Mouse (Mus musculus) heart, embryonic 12.5 days (tissue): ENCODE results near the gene Psmd9. TPM values are rescaled to one million over a fixed set of nuclear protein-coding genes. Genes with fewer than 3 reads are reported as not detected.
A peak's percentile ranks its signal among the peaks of the same experiment; 100 is the strongest.

Experiments
- ATAC-seq: fragments of 200-750 bp; cut with Nextera tagmentation; 2 replicates; pipeline ENCODE4 v1.8.0; 2017; ENCODE audit warnings: moderate TSS enrichment, moderate library complexity; ENCODE audit not compliant: insufficient number of reproducible peaks, low FRiP score
- H3K27ac ChIP-seq: fragments of 300-500 bp; sonication (generic); 2 replicates; pipeline ENCODE4 v1.5.1; 2016; ENCODE audit warnings: mild to moderate bottlenecking, moderate library complexity; ENCODE audit not compliant: poor library complexity, severe bottlenecking
- H3K27me3 ChIP-seq: fragments of 300-500 bp; sonication (generic); replicated peaks from 2 replicates; pipeline ENCODE4 v1.6.1; 2016; ENCODE audit warnings: mild to moderate bottlenecking, moderate library complexity
- H3K36me3 ChIP-seq: fragments of 300-500 bp; sonication (generic); 2 replicates; pipeline ENCODE4 v1.6.1; 2016; ENCODE audit warnings: mild to moderate bottlenecking, moderate library complexity
- H3K4me1 ChIP-seq: fragments of 300-500 bp; sonication (generic); replicated peaks from 2 replicates; pipeline ENCODE4 v1.6.1; 2016; ENCODE audit warnings: mild to moderate bottlenecking
- H3K4me2 ChIP-seq: fragments of 300-500 bp; sonication (generic); 2 replicates; pipeline ENCODE4 v1.6.1; 2016; ENCODE audit warnings: mild to moderate bottlenecking, moderate library complexity
- H3K4me3 ChIP-seq: fragments of 300-500 bp; sonication (generic); 2 replicates; pipeline ENCODE4 v1.5.1; 2016; ENCODE audit warnings: mild to moderate bottlenecking
- H3K9ac ChIP-seq: fragments of 300-500 bp; sonication (generic); 2 replicates; pipeline ENCODE4 v1.6.1; 2016; ENCODE audit warnings: mild to moderate bottlenecking, moderate library complexity
- H3K9me3 ChIP-seq: fragments of 300-500 bp; sonication (generic); replicated peaks from 2 replicates; pipeline ENCODE4 v1.6.1; 2016; ENCODE audit warnings: mild to moderate bottlenecking, moderate library complexity
- WGBS: fragments of 180-500 bp; shearing (Covaris S2); methylation state at CpG from one replicate; pipeline ENCODE4 v1.1.7; 2016; 5-methylcytosine and 5-hydroxymethylcytosine counted together
- polyA plus RNA-seq: library from polyadenylated mRNA; unstranded; fragments of >200 nt; fragmentation: Nextera tagmentation; extraction: Ambion mirVana; gene quantifications from 2 replicates; pipeline ENCODE4 v1.2.1, GENCODE M21; 2016

The Psmd9 gene
- polyA plus RNA-seq, 1 experiment from 2014 or later, result 58.5 TPM

GRCm38 (mm10) chr5:123227762-123228523, 58.7 kb downstream of the Psmd9 start:
- peak overlapping the region; percentile 73 for H3K4me2 ChIP-seq
- peak; percentile 91 for ATAC-seq
- H3K4me3 ChIP-seq, result peak overlapping the region; percentile 79
- H3K27ac ChIP-seq, result no peak overlapping the region
- 1% methylated on average over 42 of the region's 42 CpGs for WGBS
- peaks cover 4% of the 10 kb centered on the region; the same call in 1 of the 2 replicates for H3K36me3 ChIP-seq
- H3K4me1 ChIP-seq, result peaks cover 5% of the 10 kb centered on the region
- peak overlapping the region; percentile 85 for H3K9ac ChIP-seq
- no peaks in the 10 kb centered on the region for H3K9me3 ChIP-seq
- H3K27me3 ChIP-seq, result no peaks in the 10 kb centered on the region

- H3K27ac ChIP-seq, result no peak overlapping the region
These were observed 59.3 kb downstream of the Psmd9 start for GRCm38 (mm10) chr5:123228524-123228922.

DNA sequence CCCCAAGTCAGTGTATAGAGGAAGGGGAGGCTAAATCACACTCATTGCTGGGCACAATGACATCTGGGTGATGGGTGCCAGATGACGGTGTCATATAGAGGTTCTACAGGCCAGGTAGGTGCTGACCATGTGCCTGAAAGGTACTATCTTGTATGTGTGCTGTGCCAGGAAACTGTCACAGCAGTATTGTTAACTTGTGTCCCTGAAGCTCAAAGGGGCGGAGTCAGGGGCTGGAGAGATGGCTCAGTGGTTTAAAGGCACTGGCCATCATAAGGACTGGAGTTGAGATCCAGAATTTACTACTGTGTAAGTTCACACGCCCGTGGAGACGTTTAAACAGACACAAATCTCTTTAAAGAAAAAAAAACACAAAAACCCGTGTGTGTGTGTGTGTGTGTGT, 60.1 kb downstream of the Psmd9 start:
- Histone ChIP-seq H3K9me3 (no peaks in the 10 kb centered on the region), H3K36me3 (peaks cover 4% of the 10 kb centered on the region; the same call in 1 of the 2 replicates), H3K27ac (no peak overlapping the region), H3K9ac (no peak overlapping the region), H3K4me2 (peak overlapping the region; percentile 73; the same call in 1 of the 2 replicates), H3K4me3 (no peak overlapping the region), H3K27me3 (no peaks in the 10 kb centered on the region), H3K4me1 (peaks cover 14% of the 10 kb centered on the region)
- WGBS, result 82% methylated on average over 6 of the region's 6 CpGs
- no peak for ATAC-seq

More at GRCm38 (mm10) chr5:123228524-123228922, 59.3 kb downstream of the Psmd9 start:
- ATAC-seq, result no peak
- Histone ChIP-seq H3K36me3 (peaks cover 4% of the 10 kb centered on the region; the same call in 1 of the 2 replicates), H3K4me1 (peaks cover 10% of the 10 kb centered on the region), H3K9ac (peak overlapping the region; percentile 85), H3K4me3 (peak overlapping the region; percentile 79), H3K4me2 (peak overlapping the region; percentile 73), H3K9me3 (no peaks in the 10 kb centered on the region), H3K27me3 (no peaks in the 10 kb centered on the region)
- 9% methylated on average over 15 of the region's 15 CpGs for WGBS

DNA sequence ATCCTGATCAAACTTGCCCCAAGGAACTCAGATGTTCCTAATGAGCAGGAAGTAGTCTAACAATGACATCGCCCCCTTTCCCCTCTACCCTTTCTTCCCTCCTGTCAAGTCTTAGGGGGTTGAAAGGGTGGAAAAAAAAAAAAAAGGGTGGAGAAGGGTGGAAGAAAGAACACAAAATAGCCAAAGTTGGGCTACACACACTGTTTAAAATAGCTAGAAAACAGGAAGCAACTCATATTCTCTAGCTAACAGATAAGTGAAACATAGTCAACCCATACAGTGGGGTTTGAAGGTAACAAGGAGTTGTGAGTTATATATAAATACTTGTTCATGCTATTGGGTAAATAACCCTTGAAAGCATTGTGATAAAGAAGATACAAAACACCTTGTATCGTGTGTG, 63.0 kb downstream of the Psmd9 start:
- no peaks in the 10 kb centered on the region for H3K27me3 ChIP-seq
- no peak overlapping the region for H3K4me3 ChIP-seq
- no peak overlapping the region for H3K27ac ChIP-seq
- H3K9me3 ChIP-seq, result no peaks in the 10 kb centered on the region
- H3K9ac ChIP-seq, result no peak overlapping the region
- peaks cover 17% of the 10 kb centered on the region; the same call in 1 of the 2 replicates for H3K36me3 ChIP-seq
- no peak for ATAC-seq
- H3K4me1 ChIP-seq, result peaks cover 23% of the 10 kb centered on the region
- WGBS, result 69% methylated on average over 2 of the region's 2 CpGs
- H3K4me2 ChIP-seq, result no peak overlapping the region

DNA sequence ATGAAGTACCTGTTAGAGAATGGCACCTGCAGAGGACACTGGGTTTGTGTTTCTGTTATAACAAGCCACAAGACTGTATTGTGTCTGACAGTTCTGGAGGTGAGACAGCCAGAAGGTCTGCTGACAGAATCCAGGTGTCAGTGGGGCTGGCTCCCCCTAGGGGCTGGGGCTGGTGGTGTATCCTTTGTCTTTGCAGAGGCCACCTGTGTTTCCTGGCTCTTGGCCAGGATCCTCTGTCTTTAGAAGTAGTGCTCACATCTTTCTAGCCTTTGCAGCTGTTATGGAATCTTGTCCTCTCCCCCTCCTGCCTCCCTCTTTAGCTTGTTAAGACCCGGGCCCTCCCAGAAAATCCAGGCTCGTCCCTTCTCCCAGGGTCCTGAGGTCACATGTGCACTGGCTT, 66.5 kb downstream of the Psmd9 start:
- WGBS, result 49% methylated on average over 2 of the region's 2 CpGs
- peaks cover 43% of the 10 kb centered on the region for H3K36me3 ChIP-seq
- no peak for ATAC-seq

DNA sequence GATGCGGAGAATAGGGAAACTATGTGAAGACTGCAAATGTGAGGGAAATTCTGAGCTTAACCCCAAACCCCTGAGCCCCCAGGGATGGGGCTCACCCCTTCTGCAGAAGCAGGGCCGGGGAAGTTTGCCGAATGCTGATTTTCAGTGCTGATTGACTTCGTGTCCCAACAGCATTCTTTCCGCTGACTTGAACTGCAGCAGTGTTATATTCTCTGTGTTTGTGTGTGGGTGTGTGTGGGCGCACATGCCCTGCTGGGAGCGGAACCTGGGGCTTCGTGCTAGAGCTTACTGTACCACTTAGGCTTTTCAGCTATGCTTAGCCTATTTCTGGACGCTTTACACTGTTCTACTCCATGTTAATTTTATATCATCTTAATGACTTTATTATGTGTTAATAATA, 67.2 kb downstream of the Psmd9 start:
- Histone ChIP-seq H3K9me3 (no peaks in the 10 kb centered on the region), H3K9ac (no peak overlapping the region), H3K27ac (no peak overlapping the region), H3K4me2 (no peak overlapping the region), H3K36me3 (peaks cover 41% of the 10 kb centered on the region), H3K4me3 (no peak overlapping the region), H3K27me3 (no peaks in the 10 kb centered on the region), H3K4me1 (peaks cover 17% of the 10 kb centered on the region)
- ATAC-seq, result no peak
- 90% methylated on average over 9 of the region's 9 CpGs for WGBS

More for the DNA sequence above, 66.5 kb downstream of the Psmd9 start:
- Histone ChIP-seq H3K4me1 (peaks cover 17% of the 10 kb centered on the region), H3K27ac (no peak overlapping the region), H3K9me3 (no peaks in the 10 kb centered on the region), H3K27me3 (no peaks in the 10 kb centered on the region), H3K4me3 (no peak overlapping the region), H3K9ac (no peak overlapping the region), H3K4me2 (no peak overlapping the region)

DNA sequence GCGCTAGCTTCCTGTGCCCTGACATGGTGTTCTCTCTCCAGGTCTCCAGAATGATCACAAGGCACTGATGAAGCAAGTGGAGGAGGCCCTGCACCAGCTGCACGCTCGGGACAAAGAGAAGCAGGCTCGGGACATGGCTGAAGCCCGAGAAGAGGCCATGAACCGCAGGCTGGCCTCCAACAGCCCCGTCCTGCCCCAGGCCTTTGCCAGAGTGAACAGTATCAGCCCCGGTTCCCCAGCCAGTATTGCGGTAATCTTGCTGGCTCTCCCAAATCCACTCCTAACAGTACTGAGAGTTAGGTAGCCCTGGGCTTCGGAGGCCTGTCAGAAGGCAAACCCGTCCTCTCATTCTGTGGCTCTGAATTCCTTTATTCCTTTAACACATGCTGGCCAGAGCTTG, 70.3 kb downstream of the Psmd9 start:
- Histone ChIP-seq H3K36me3 (peaks cover 66% of the 10 kb centered on the region), H3K4me1 (peaks cover 8% of the 10 kb centered on the region), H3K4me3 (no peak overlapping the region), H3K27ac (no peak overlapping the region), H3K9ac (no peak overlapping the region), H3K4me2 (no peak overlapping the region), H3K27me3 (no peaks in the 10 kb centered on the region), H3K9me3 (no peaks in the 10 kb centered on the region)
- WGBS, result 91% methylated on average over 11 of the region's 11 CpGs
- ATAC-seq, result no peak

DNA sequence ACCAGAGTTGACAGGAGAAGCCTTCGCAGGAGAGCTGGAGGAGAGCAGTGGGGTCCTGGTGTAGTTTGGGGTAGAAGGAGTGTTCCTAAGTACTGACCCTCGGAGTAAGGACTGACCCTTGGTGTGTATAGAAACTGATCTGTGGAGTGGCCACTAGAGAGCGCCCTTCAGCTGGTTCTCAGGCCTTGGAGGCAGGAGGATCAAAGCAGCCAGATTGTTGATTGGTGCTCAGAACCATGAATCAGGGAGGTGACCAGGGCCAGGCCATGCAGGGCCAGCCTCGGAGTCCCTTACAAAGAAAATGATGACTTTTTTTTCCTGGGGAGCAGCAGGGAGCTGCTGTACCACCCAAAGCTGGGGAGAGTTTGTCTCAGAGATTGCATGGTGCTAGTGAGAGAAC, 76.3 kb downstream of the Psmd9 start:
- no peak overlapping the region for H3K9ac ChIP-seq
- H3K4me1 ChIP-seq, result no peaks in the 10 kb centered on the region
- H3K27ac ChIP-seq, result no peak overlapping the region
- H3K4me2 ChIP-seq, result no peak overlapping the region
- no peaks in the 10 kb centered on the region for H3K9me3 ChIP-seq
- no peak overlapping the region for H3K4me3 ChIP-seq
- ATAC-seq, result no peak
- peaks cover 55% of the 10 kb centered on the region for H3K36me3 ChIP-seq
- WGBS, result 18% methylated on average over 4 of the region's 4 CpGs
- no peaks in the 10 kb centered on the region for H3K27me3 ChIP-seq

DNA sequence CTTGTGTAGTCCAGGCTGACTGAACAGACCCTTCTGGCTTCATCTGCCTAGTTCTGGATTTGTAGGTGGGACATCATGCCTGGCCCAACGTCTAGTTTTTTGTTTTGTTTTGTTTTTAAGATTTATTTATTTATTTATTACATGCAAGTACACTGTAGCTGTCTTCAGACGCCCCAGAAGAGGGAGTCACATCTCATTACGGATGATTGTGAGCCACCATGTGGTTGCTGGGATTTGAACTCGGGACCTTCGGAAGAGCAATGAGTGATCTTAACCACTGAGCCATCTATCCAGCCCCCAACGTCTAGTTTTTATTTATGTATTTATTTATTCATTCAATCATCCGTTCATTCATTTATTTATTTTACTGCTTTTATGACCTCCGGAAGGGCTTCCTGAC, 82.2 kb downstream of the Psmd9 start:
- H3K9ac ChIP-seq, result no peak overlapping the region
- H3K27me3 ChIP-seq, result peaks cover 10% of the 10 kb centered on the region
- peaks cover 4% of the 10 kb centered on the region for H3K4me1 ChIP-seq
- no peak overlapping the region for H3K4me3 ChIP-seq
- ATAC-seq, result no peak
- H3K4me2 ChIP-seq, result peak overlapping the region; percentile 67; the same call in 1 of the 2 replicates
- H3K36me3 ChIP-seq, result peaks cover 17% of the 10 kb centered on the region
- WGBS, result 68% methylated on average over 8 of the region's 8 CpGs
- no peak overlapping the region for H3K27ac ChIP-seq
- no peaks in the 10 kb centered on the region for H3K9me3 ChIP-seq

DNA sequence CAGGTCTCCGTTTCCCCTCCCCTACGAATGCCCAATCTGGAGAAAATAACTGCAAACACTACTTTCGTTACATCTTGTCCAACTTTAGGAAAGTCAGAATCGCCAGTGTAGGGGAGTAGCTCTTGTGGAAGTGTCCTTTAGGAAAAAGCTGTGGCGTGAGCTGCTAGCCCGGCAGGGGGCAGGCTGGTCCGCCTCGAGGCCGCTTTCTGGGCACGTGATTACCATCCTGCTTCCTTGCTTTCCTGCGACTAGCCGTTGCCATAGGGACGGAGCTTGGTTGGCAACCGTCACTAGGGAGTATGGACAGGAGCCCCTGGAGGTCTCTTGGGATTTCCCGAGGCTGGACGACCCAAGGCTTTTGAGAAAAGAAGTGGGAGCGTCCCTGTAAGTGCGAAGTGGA, 82.6 kb downstream of the Psmd9 start, which contains the start of gene Wdr66:
Wdr66 (plus strand) TSS at position 269 of the 400 bp plus-strand sequence.
- Histone ChIP-seq H3K9me3 (no peaks in the 10 kb centered on the region), H3K4me3 (peak within 1 kb of the TSS; percentile 32), H3K27ac (no peak within 1 kb of the TSS), H3K27me3 (peaks cover 10% of the 10 kb centered on the region), H3K4me2 (peak within 1 kb of the TSS; percentile 67), H3K4me1 (peaks cover 4% of the 10 kb centered on the region), H3K36me3 (peaks cover 17% of the 10 kb centered on the region), H3K9ac (no peak within 1 kb of the TSS)
- 2% methylated on average over 18 of the region's 18 CpGs for WGBS
- ATAC-seq, result peak; percentile 61

GRCm38 (mm10) chr5:123256841-123257755, 87.9 kb downstream of the Psmd9 start:
- no peak overlapping the region; the same call in 1 of the 2 replicates for H3K27ac ChIP-seq
- 0 out of 2 replicates have a peak overlapping the region, but pooled peaks have one; percentile 11 for H3K4me3 ChIP-seq
- 0 out of 2 replicates have a peak, but pooled peaks have one; percentile 18 for ATAC-seq
- H3K4me1 ChIP-seq, result peaks cover 7% of the 10 kb centered on the region
- no peaks in the 10 kb centered on the region for H3K36me3 ChIP-seq
- peak overlapping the region; percentile 62 for H3K4me2 ChIP-seq
- no peaks in the 10 kb centered on the region for H3K9me3 ChIP-seq
- H3K9ac ChIP-seq, result no peak overlapping the region
- peaks cover 10% of the 10 kb centered on the region for H3K27me3 ChIP-seq
- WGBS, result 27% methylated on average over 23 of the region's 23 CpGs
